Mouse (Mus musculus): ENCODE results near the gene Opcml.
A peak's percentile ranks its signal among the peaks of the same experiment; 100 is the strongest.

Opcml gene

DNA sequence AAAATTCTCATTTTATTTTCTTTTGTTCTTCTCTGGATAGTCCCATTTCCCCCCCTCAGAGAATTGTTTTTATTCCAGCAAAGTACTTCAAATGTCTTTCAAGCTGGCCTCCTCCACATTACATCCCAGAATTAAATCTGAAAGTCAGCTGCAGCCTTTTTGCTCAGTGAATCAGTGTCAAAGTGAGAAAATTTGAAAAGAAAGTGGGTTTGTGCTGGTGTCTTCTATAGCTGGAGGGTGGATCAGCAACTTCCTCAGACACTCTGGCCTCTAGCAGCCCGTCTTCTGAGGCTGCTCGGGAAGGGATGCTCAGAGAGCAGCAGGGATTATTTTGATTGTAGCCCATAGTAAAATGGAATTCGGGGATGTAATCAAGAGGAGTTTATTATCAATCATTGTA lies 81.0 kb downstream of the Opcml start:
- no peak for DNase-seq

DNA sequence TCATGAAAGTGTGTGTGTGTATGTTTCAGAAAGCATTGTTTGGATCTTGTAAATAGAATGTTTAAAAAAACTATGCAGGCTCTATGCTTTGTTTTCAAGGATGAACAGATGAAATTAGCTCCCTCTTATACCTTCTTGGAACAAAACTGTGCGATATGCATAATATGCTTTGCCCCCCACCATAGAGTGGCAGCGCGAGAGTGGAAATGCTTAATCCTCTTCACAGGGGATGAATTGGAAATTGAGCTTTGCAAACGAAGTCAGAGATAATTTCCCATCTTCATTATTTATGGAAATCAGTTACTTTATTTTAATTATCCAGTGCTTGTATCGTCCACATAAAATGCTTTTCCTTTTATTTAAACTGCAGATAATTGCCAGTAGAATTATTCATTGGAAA lies 99.1 kb downstream of the Opcml start:
- no peak for DNase-seq

DNA sequence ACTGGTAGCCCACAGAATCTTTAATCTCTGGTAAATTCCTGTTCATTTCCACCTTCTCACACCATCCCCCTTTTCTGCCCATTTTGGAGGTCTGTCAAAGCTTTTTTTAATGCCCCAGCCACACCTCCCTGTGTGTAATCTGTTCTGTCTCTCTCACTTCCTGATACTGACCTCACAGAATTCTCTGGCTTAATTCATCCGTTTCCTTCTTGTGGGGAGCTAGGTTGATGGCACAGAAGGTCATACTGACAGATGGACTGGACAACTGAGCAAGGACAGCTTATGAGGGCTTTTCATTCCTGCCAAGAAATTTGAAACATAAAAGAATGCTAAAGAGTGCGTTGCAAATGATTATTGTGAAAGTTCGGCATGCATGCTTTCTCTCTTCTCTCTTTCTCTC lies 126.7 kb downstream of the Opcml start:
- peak; percentile 3 to 10 for DNase-seq

DNA sequence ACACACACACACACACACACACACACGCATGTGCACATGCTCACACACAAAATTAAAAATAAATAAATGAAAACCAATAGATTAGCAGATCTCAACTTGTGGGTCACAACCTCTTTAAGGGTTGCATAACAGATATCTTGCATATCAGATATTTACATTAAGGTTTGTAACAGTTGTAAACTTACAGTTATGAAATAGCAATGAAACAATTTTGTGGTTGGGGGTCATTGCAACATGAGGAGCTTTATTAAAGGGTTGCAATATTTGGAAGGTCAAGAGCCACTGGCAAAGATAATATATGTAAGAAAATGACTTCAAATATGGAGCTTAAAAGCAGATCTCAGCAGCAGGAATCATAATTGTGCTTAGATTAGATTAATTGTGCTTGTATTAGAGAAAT lies 132.9 kb downstream of the Opcml start:
- DNase-seq, result no peak

DNA sequence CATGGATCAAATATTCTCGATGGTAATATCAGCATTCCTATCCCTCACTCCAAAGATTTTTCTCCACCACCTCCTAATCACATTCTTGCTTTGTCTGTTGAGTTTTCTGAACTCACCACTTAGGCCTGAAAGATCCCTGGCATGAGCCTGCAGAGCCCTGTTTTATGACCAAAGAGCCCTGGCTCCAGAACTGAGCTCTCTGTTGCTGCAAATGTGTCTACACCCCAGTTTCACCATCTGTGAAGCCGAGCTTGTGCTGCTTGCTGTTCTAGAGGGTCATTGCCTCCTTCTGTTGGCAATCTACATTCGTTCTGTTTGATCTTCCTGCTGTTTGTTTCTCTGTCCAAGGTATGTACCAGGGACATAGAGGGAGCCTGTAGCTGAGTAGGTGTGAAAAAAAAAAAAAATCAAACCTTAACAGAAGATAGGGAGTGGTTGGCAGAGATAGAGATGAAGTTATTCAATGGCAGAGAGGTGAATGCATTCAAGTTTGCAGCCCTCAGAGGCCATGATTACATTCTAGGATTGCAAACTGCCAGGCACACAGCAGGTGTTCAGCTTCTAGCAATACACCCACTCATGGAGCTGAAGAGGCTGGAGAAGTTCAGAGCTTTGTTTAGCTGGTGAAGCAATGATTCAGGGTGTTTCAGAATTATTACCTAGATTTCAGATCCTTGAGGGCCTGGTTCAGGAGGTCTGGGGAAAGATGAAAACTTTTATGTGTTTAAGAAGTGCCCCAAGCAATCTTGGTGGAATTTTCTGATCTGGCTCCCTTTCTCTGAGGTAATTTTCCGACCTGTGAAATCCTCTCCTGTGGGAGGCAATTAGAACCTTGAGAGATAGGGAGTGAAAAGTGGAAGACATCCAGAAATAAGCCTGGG lies 133.6 kb downstream of the Opcml start:
- peak; percentile 4 to 6 for DNase-seq

DNA sequence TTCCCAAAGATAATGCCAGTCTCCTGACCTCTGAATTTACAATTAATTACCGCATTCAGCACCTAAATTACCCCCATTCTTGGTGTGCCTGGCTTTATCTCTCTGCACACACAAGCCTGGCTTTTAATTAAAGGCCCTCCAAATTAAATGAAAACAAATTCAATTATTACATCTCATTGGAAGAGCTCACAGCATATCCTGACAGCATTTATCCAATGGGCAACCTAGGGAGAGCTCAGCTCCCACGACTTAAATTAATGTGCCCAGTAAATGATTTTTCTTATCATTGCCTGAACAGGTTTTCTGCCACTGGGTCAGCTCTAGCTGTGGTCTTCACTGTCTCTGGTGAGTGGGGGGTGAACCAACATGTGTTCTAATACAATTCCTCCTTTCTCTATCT lies 135.1 kb downstream of the Opcml start:
- DNase-seq, result no peak

DNA sequence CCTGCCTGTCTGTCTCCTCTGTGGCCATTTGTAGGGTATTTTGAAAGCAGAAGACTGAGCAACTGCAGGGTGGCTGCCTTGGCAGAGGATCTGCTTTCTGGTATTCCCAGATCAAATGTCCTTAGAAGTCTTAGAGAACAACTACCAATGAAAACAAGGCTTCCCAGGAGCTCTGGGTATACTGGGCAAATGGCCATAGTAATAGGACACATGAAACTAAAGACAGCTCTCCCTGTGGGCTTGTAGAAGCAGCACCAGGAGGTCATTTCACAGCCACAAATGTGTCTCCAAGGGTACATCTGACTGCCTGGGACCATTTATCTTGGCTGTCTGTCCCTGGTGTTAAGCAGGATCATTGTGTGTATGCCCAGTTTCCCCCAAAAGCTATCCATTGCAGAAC lies 146.7 kb downstream of the Opcml start:
- no peak for DNase-seq

DNA sequence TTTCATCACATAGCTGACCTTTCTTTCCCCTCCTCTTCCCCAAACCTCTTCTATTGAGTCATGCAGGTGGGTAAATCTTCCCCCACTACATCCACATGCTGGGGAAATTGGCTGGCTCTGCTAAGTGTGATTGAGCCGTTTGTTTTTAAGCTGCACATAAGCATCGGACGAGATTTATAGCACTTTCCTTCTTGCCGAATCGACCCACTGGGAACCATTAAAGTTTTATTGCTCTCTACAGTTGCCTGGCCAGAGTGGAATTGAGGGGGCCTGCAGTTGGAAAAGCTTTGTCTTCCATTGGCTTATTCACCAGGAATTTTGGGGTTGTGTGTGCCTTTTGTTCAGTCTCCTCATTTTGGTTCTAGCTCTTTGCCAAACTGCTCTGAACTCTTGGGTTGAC lies 147.1 kb downstream of the Opcml start:
- no peak for DNase-seq

DNA sequence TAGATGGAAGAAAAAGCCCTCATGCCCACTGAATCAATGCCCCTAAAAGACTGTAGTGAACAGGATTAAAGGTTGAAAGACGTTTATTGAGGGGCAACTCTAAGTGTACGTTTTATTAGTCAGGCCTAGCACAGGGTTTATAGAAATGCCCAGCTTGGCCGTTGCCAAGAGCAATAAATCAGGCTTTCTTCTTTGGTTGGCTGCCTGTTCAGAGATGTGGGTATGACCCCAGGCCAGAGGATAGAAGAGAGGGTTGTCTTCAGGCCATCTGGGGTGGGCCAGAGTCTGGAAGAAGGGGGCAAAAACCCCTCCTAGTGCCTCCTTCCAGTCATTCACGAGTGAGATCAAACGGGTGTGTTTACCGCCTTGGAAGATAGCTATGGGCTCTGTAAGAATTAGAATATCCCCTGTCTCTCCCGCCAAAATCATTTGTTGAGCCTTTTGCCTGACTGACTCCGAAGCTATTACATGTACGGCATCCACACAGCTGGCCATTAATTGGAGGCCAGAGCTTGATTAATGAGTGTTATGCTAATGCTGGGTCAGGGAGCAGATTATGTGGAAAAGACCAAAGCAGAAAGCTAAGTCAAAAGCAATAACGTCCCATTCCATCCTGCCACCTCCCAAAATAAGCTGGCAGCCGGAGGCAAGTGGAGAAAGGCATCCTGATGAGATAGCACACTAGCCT lies 154.9 kb downstream of the Opcml start:
- DNase-seq, result no peak

DNA sequence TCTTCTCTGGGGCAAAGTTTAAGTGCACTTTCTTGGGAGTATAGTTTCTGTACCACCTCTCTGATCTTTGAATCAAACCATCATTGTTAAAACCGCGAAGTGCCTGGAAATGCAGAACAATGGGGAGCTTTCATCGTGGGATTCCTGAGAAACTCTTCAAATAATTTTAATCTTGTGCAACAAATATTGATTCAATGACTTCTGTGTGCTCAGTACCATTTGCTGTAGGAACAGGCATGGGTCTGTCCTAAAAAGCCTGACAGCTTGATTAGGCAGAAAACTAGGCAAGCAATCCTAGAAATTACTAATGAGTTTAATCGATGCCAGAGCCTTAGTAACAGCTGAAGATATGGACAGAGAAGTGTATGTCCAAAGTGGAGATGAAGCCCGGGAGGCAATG lies 160.5 kb downstream of the Opcml start:
- no peak for DNase-seq

DNA sequence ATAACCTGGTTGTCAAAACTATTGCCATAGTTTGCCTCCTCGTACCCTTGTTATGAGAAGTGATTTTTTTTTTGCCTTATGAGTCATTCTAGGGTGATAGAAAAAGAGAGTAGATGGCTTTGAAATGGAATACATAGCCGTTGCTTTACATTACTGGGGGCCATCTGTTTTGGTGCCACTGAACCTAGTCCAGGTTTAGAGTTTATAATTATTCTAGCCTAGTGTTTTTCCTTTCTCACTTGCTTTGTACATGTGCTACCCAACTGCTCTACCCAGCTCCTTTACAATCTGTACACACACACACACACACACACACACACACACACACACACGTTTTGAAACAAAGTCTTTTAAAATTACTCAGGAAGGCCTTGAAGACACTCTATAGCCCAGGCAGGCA lies 171.1 kb downstream of the Opcml start:
- DNase-seq, result no peak

DNA sequence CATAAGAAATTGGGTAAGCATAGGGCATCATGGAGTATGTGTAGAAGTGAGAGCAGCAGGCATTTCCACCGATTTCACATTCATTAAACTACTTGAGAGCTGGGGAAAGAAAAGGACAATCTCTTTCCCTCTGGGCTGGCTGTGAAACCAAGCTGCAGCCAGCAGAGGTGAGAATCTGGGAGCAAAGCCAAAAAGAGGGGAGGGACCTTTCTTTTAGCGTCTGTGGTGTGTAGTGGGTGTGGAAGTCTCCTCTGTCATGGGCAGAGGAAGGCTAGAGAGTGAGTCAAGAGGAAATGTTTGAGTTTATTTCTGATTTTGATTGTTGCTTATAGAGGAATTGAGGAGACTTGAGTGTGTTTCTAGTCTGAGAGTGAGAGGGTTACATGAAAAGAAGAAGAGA lies 172.8 kb downstream of the Opcml start:
- no peak for DNase-seq

DNA sequence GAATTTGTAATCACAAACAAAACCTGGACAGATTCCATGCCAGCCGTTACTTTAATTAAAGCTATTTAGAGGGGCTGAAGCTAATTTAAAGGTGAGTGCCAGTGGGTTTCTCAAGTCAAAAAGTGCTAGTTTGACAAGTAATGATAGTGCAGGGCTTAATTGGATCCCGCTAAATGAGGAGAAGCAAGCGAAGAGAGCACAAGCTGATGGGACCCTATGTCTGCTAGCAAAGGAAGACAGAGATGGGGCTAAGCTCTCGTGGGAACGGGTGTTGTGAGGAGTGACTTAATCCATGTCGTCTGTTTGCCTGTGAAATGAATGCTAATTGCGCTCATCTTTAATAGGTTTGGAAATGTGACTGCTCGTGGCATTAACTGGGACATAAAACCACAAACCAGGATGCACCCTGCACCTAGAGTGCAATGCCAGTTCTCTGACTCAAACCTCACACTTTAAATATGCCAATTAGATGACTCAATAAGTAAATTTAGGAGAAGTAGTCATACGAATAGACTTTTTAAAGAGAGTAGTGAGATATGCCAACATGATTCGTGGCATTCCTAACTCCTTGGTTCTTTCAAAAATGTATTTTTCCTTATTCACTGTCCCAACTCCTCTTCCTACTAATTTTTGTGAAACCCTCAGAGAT lies 174.5 kb downstream of the Opcml start:
- DNase-seq, result no peak

DNA sequence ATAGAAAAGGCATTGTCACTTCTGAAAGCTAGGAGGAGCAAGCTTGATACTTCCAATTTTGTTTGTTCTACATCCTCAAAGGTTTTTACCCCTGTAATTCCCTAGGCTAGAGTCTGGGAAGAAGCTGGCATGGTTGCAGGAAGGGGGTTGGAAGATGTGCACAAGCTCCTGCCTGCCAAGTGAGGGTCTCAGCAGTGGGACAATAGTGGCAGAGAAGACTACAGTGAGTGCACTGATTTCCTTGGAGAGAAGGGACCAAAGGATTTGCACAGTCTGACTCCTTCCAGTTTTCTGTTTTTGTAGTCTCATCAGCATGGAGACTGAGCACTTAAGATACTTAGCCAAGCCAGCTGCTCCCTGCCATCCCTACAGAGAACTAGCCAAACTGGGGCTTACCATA lies 177.7 kb downstream of the Opcml start:
- DNase-seq, result no peak

DNA sequence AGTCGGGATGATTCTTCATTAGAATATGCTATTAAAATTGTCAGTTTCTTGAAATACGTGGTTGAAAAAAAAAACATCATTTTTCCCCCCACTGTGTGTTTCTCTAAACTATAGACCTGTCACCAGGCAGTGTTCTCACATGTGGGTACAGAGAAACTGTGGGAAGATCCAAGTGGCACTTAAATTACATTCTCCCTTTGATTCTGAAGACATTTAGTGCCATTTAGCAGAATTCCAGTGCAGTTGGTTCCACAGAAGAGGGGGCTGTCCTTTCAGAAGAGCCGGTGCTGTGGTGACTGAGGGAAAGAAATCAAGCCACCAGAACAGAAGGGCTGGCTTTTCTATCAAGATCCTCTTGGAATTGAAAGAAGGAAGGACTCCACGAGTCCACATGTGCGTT lies 181.7 kb downstream of the Opcml start:
- no peak for DNase-seq

DNA sequence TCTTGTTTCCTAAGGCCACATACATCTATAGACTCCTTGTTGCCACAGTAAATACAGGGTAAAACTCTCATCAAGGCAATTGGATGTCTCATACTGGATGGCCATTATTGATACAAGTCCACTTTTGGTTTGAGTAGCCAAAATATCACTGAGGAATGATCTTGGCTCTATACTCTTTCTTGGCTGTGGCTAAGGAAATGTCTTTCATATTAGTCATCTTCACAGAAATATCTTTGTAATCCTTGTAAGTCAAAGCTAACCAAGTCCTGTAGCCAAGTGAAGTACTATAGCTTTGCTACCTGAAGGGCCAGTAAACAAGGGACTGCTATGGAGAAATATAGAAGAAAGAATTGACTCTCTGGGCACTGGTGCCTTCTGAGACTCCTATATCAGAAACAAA lies 192.0 kb downstream of the Opcml start:
- no peak for DNase-seq

DNA sequence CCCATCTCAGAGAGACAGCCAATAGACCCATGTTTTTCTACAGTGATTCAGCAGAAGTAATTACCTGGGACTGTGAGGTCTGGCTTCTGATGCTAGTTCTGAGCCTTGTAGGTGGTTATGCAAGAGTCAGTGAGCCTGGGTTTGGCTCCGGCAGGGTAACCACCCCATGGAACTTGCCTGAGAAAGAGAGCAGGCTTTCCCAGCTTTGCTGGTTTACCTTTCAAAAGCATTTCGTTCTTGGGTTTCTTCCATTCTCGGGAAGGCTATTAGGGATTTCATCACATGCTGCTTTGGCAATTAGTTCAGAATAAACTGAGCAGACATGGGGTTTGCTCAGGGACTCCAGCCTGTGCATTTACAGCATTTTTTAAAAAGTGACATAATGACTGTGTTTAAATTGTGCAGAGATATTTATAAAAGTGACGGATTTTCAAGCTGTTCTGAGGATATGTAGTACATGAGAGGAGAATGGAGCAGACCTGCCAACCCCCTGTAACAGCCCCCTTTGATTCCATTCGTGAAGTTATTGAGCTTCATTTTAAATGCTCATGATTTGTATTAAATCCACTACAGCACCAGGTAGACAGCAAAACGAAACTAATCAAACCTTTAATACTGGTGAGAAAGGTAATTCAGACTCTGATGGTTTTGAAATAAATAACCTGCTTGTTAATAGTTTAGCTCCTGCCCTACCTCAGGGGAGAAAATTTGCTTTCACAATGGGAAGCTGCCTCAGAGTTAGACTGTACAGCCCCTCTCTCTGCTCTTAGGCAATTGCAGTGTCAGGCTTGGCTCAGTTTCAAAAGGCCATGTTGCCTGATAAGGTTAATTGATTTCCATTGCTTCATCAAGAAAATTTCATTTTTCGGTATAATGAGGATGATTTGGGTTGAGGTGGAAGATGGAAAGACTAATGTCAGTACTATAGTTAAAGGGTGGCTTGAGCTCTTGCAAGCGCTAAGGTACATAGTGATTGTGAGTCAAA lies 196.3 kb downstream of the Opcml start:
- DNase-seq, result no peak

DNA sequence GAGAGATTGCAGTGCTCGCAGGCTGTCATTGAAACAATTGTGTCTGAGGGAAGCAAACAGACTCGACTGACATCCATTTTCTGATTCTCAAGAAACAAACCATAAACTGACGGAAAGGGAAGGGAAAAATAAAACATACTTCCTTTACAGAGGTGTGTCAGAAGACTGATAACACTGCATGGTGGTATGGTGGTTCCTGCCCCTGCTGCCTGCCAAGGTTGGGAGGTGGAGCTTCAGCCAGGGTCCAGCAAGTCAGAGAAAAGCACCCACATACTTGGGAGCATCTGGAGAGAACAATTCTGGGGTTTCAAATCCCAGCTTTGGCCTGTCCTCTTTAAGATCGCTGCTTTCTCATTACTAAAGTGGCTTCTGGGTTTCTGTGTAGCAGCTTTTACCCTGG lies 201.0 kb downstream of the Opcml start:
- DNase-seq, result no peak

DNA sequence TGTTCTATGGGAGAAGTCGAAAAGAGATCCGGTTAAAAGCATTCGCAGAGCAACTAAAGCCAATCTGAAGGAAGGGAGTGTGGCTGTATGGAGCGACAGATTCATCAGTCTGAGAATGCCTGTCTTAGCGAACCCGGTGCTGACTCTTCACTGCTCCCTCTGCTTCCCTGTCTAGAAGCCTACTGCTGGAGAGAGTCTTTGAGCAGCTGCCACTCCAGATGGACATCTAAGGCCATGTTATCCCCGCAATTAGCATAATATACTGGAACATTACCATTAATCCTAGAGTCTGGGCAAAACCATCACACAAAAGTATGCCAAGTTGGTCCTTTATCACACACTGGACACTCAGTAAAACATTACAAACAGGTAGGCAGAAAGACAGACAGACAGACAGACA lies 206.0 kb downstream of the Opcml start:
- DNase-seq, result no peak

DNA sequence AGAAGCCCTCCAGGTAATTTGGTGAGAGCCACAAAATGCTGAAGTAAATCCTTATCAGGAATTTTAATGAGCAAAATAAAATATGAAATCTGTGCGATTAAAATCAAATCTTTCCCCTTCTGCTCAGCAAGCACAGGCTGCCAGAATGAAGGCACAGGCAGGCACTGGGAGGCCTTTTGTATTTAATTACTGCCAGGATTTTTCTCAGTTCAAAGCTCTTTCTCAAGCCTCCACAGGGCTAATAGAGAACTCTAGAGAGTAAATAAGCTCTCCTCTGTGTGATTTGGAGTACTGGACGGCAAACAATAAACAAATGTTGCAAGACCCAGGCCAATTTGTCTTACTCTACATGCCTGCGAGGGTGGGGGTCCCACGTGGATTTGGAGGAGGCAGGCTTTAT lies 208.2 kb downstream of the Opcml start:
- no peak for DNase-seq

DNA sequence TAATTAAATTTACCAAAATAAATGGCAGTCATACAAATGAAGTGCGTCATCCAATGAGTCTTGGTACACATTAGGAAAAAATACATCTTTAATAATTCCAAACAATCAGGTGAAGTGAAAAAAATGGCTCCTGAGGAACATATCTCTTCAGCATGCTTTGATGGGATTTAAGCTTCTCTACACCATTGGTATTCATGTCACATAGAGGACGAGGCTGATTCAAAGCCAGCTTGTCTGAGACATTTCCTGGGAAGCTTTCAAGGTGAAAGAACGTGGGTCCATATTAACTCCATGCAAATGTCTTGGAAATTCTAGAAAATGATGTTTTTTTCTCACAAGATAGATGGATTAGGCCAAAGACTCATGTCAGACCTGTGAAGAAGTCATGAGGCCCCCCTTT lies 212.6 kb downstream of the Opcml start:
- no peak for DNase-seq

DNA sequence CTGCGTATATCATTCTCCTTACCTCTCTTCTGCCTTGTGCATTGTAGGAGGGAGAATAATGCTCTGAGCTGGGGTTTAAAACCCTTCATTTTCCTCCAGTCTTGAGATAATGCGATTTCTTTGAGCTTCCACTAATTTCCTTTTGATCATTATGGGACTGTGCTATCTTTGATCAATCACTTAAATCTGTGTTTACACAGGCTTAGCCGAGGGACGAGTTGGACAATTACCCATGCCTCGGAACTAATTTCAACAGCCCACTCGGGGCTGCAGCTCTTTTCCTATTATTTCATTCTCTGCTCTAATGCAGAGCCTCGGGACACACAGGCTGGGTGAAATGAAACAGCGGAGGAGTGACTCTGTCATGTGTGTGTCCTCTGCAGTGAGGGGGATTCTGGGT lies 220.9 kb downstream of the Opcml start:
- no peak for DNase-seq

DNA sequence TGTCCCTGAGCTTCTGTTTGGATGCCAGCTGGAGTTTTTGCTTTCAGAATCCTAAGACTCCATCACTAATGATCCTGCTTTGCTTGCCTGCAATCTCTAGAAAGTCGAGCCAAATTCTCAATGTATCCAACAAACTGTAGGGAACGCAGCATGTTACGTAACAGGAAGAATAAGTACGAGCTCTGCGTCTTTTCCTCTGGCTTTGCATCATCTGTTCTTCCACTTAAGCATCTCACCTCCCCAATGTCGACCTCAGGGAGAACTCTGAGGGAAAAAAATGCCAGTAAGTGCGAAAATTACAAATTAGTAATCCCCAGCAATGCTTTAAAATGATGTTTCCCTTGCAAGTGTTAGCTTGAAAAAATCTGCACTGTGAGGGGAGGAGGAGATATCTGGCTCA lies 222.1 kb downstream of the Opcml start:
- DNase-seq, result no peak
